8 mouse cellular contexts compared by ENCODE assay signal in the genomic region with DNA sequence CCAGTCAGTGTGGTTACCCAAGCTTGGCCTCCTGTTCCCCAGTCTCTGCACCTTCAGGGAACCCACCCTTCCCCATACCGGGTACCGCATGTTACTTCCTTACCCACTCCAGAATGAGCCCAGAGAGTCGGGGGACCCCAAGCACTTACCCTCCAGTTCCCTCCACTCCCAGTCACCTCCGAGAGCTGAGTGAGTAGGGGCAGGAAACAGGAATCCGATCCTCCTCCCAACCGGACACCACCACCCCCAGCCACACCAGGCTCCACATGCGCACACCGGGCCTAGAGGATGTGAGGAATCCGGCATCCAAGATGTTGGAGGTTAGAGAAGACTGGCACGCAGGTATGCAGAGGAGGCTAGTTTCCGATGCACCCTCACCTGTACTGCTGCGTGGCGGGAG. TPM values are rescaled to one million over a fixed set of nuclear protein-coding genes. Genes with fewer than 3 reads are reported as not detected.
DNase-seq lines count a peak whose midpoint lies in the region; ATAC-seq lines count a peak whose summit lies in the region.

No protein-coding gene starts in this region.

- no peaks in the 10 kb centered on the region for H3K36me3 ChIP-seq in forebrain, embryonic 13.5 days (ENCODE audit: poor library complexity, severe bottlenecking)
- no peaks in the 10 kb centered on the region for H3K36me3 ChIP-seq in forebrain, embryonic 11.5 days (ENCODE audit: control insufficient read depth, insufficient read depth, low read length)
- no peaks in the 10 kb centered on the region for H3K36me3 ChIP-seq in kidney, embryonic 16.5 days (ENCODE audit: insufficient read depth, low read length)

- peaks cover 52% of the 10 kb centered on the region for H3K27me3 ChIP-seq in forebrain, embryonic 13.5 days
- peaks cover 23% of the 10 kb centered on the region for H3K27me3 ChIP-seq in forebrain, embryonic 11.5 days (ENCODE audit: control insufficient read depth, insufficient read depth, low read length)
- peaks cover 13% of the 10 kb centered on the region for H3K27me3 ChIP-seq in kidney, embryonic 16.5 days (ENCODE audit: insufficient read depth, low read length)

- H3K27ac ChIP-seq in forebrain, embryonic 13.5 days, result peak overlapping the region; percentile 14; the same call in 1 of the 2 replicates
- H3K27ac ChIP-seq in forebrain, embryonic 11.5 days (ENCODE audit: low read depth, low read length), result no peak overlapping the region
- peak overlapping the region; percentile 71 for H3K27ac ChIP-seq in kidney, embryonic 16.5 days (ENCODE audit: low read length)

- H3K9me3 ChIP-seq in forebrain, embryonic 13.5 days (replicated peaks), result no peaks in the 10 kb centered on the region
- no peaks in the 10 kb centered on the region for H3K9me3 ChIP-seq in forebrain, embryonic 11.5 days (ENCODE audit: control insufficient read depth, low read length)
- H3K9me3 ChIP-seq in kidney, embryonic 16.5 days (ENCODE audit: low read length), result no peaks in the 10 kb centered on the region

- H3K4me1 ChIP-seq in forebrain, embryonic 13.5 days, result peaks cover 16% of the 10 kb centered on the region
- peaks cover 5% of the 10 kb centered on the region; the same call in 1 of the 2 replicates for H3K4me1 ChIP-seq in forebrain, embryonic 11.5 days (replicated peaks; ENCODE audit: control insufficient read depth, insufficient read depth, low read length)
- peaks cover 9% of the 10 kb centered on the region for H3K4me1 ChIP-seq in kidney, embryonic 16.5 days (ENCODE audit: insufficient read depth, low read length)

- H3K4me3 ChIP-seq in forebrain, embryonic 13.5 days, result no peak overlapping the region
- no peak overlapping the region for H3K4me3 ChIP-seq in forebrain, embryonic 11.5 days (ENCODE audit: low read depth, low read length)
- H3K4me3 ChIP-seq in kidney, embryonic 16.5 days (ENCODE audit: low read length), result peak overlapping the region; percentile 37

- ATAC-seq in forebrain, embryonic 13.5 days, result no peak
- no peak for ATAC-seq in forebrain, embryonic 11.5 days (replicated peaks; ENCODE audit: low FRiP score)
- ATAC-seq in kidney, embryonic 16.5 days (ENCODE audit: low FRiP score, low TSS enrichment), result peak; percentile 44

- H3K4me2 ChIP-seq in forebrain, embryonic 13.5 days, result no peak overlapping the region
- no peak overlapping the region for H3K4me2 ChIP-seq in forebrain, embryonic 11.5 days (ENCODE audit: low read depth, low read length, severe bottlenecking)
- H3K4me2 ChIP-seq in kidney, embryonic 16.5 days (replicated peaks; ENCODE audit: low read depth, low read length), result peak overlapping the region; percentile 33

- H3K9ac ChIP-seq in forebrain, embryonic 13.5 days, result no peak overlapping the region
- no peak overlapping the region for H3K9ac ChIP-seq in forebrain, embryonic 11.5 days (ENCODE audit: low read length)
- H3K9ac ChIP-seq in kidney, embryonic 16.5 days (replicated peaks; ENCODE audit: low read length), result peak overlapping the region; percentile 39

- DNase-seq in forebrain, embryonic 11.5 days (ENCODE audit: low spot score), result no peak
- peak; percentile 48 to 71 for DNase-seq in heart, adult 9 months (ENCODE audit: low spot score in 2 of 2)
- DNase-seq in lung, postnatal 25 days (ENCODE audit: low spot score), result peak; percentile 55
- DNase-seq in cerebellum, postnatal 4 days (ENCODE audit: low spot score in 2 of 2), result no peak
- no peak for DNase-seq in left cerebral cortex, adult 11 months (ENCODE audit: low spot score)
- DNase-seq in cerebellum, postnatal 25 days, result no peak

- 35% methylated on average over 13 of the region's 13 CpGs for WGBS in forebrain, embryonic 13.5 days
- WGBS in forebrain, embryonic 11.5 days, result 29% methylated on average over 13 of the region's 13 CpGs
- WGBS in kidney, embryonic 16.5 days, result 27% methylated on average over 13 of the region's 13 CpGs

RNA-seq across cellular contexts. Expression of a gene that starts 0.6 kb away (rescaled TPM):
- polyA plus RNA-seq in forebrain, embryonic 13.5 days (2015; fragmentation: Nextera tagmentation; extraction: Ambion mirVana), result 5.9 and 6.8 TPM in 2 replicates
- 5.2 and 6.1 TPM in 2 replicates for polyA plus RNA-seq in forebrain, embryonic 11.5 days (2014; fragmentation: Nextera tagmentation; extraction: Ambion mirVana)
- 20.0 and 23.0 TPM in 2 replicates for polyA plus RNA-seq in kidney, embryonic 16.5 days (2015; fragmentation: Nextera tagmentation; extraction: Ambion mirVana)

RNA-seq across cellular contexts. Expression of a gene that starts 11.2 kb away (rescaled TPM):
- polyA plus RNA-seq in forebrain, embryonic 13.5 days (2015; fragmentation: Nextera tagmentation; extraction: Ambion mirVana), result 1.2 and 1.4 TPM in 2 replicates
- 1.6 and 2.4 TPM in 2 replicates for polyA plus RNA-seq in forebrain, embryonic 11.5 days (2014; fragmentation: Nextera tagmentation; extraction: Ambion mirVana)
- 7.6 and 7.9 TPM in 2 replicates for polyA plus RNA-seq in kidney, embryonic 16.5 days (2015; fragmentation: Nextera tagmentation; extraction: Ambion mirVana)

RNA-seq across cellular contexts. Expression of a gene that starts 18.3 kb away (rescaled TPM):
- 46.8 and 49.3 TPM in 2 replicates for polyA plus RNA-seq in forebrain, embryonic 13.5 days (2015; fragmentation: Nextera tagmentation; extraction: Ambion mirVana)
- 64.8 and 67.8 TPM in 2 replicates for polyA plus RNA-seq in forebrain, embryonic 11.5 days (2014; fragmentation: Nextera tagmentation; extraction: Ambion mirVana)
- 62.3 and 63.9 TPM in 2 replicates for polyA plus RNA-seq in kidney, embryonic 16.5 days (2015; fragmentation: Nextera tagmentation; extraction: Ambion mirVana)

RNA-seq across cellular contexts. Expression of a gene that starts 29.8 kb away (rescaled TPM):
- 0.23 TPM in 1 of 2 replicates, not detected in the other for polyA plus RNA-seq in forebrain, embryonic 13.5 days (2015; fragmentation: Nextera tagmentation; extraction: Ambion mirVana)
- polyA plus RNA-seq in forebrain, embryonic 11.5 days (2014; fragmentation: Nextera tagmentation; extraction: Ambion mirVana), result not detected in 2 replicates
- polyA plus RNA-seq in kidney, embryonic 16.5 days (2015; fragmentation: Nextera tagmentation; extraction: Ambion mirVana), result not detected in 2 replicates

RNA-seq across cellular contexts. Expression of a gene that starts 51.6 kb away (rescaled TPM):
- polyA plus RNA-seq in forebrain, embryonic 13.5 days (2015; fragmentation: Nextera tagmentation; extraction: Ambion mirVana), result 34.9 and 37.7 TPM in 2 replicates
- polyA plus RNA-seq in forebrain, embryonic 11.5 days (2014; fragmentation: Nextera tagmentation; extraction: Ambion mirVana), result 48.2 and 55.8 TPM in 2 replicates
- 33.9 and 41.9 TPM in 2 replicates for polyA plus RNA-seq in kidney, embryonic 16.5 days (2015; fragmentation: Nextera tagmentation; extraction: Ambion mirVana)

Comparison
In these comparisons a context has a peak if more than half of its experiments do, and no peak if none do; other contexts are left out.
1. DNase-seq: peak in heart, adult 9 months (2 of 2) and lung, postnatal 25 days (single experiment); none in forebrain, embryonic 11.5 days (single experiment), cerebellum, postnatal 4 days (0 of 2), left cerebral cortex, adult 11 months (single experiment) and cerebellum, postnatal 25 days (0 of 2).